Mouse (Mus musculus) hindbrain, embryonic 15.5 days (tissue): Measurements from ENCODE around the gene Magi2. TPM values are rescaled to one million over a fixed set of nuclear protein-coding genes. Genes with fewer than 3 reads are reported as not detected.
"Not testable (repeated sequence)": the region's sequence is repeated elsewhere in the genome, so short reads cannot be mapped to it uniquely, and the experiment has no call there.

ENCODE experiments used
- ATAC-seq: fragments of 200-750 bp; cut with Nextera tagmentation; 2 replicates; pipeline ENCODE4 v1.8.0; 2017; ENCODE audit warnings: low read depth, moderate number of reproducible peaks, moderate TSS enrichment; ENCODE audit not compliant: low FRiP score
- H3K27ac ChIP-seq: fragments of 300-500 bp; sonication (generic); replicated peaks from 2 replicates; pipeline ENCODE4 v1.5.1; 2015; ENCODE audit warnings: mild to moderate bottlenecking, inconsistent platforms
- H3K27me3 ChIP-seq: fragments of 300-500 bp; sonication (generic); 2 replicates; pipeline ENCODE4 v1.6.1; 2015; ENCODE audit warnings: control low read depth, inconsistent platforms
- H3K36me3 ChIP-seq: fragments of 300-500 bp; sonication (generic); 2 replicates; pipeline ENCODE4 v1.6.1; 2015; ENCODE audit warnings: control low read depth, inconsistent platforms
- H3K4me1 ChIP-seq: fragments of 300-500 bp; sonication (generic); replicated peaks from 2 replicates; pipeline ENCODE4 v1.6.1; 2015; ENCODE audit warnings: control low read depth, inconsistent platforms
- H3K4me2 ChIP-seq: fragments of 300-500 bp; sonication (generic); 2 replicates; pipeline ENCODE4 v1.6.1; 2015; ENCODE audit warnings: moderate library complexity, mild to moderate bottlenecking, inconsistent platforms
- H3K4me3 ChIP-seq: fragments of 300-500 bp; sonication (generic); 2 replicates; pipeline ENCODE4 v1.5.1; 2015; ENCODE audit warnings: mild to moderate bottlenecking, inconsistent platforms
- H3K9ac ChIP-seq: fragments of 300-500 bp; sonication (generic); 2 replicates; pipeline ENCODE4 v1.6.1; 2015; ENCODE audit warnings: inconsistent platforms
- H3K9me3 ChIP-seq: fragments of 300-500 bp; sonication (generic); 2 replicates; pipeline ENCODE4 v1.6.1; 2016; ENCODE audit warnings: control low read depth, inconsistent platforms
- WGBS: fragments of 180-500 bp; shearing (Covaris S2); methylation state at CpG from one replicate; pipeline ENCODE4 v1.1.7; 2015; 5-methylcytosine and 5-hydroxymethylcytosine counted together
- polyA plus RNA-seq: library from polyadenylated mRNA; unstranded; fragments of >200 nt; fragmentation: Nextera tagmentation; extraction: Ambion mirVana; gene quantifications from 2 replicates; pipeline ENCODE4 v1.2.1, GENCODE M21; 2015

Magi2 gene
- polyA plus RNA-seq, 1 experiment from 2014 or later: 28.4 TPM

GRCm38 (mm10) chr5:19465383-19465782 is 238.5 kb downstream of the Magi2 start:
- 42% methylated on average over 2 of the region's 2 CpGs for WGBS
- no peak for ATAC-seq
- no peaks in the 10 kb centered on the region for H3K9me3 ChIP-seq

GRCm38 (mm10) chr5:19472851-19473439 is 246.1 kb downstream of the Magi2 start:
- Histone ChIP-seq H3K27me3 (no peaks in the 10 kb centered on the region), H3K4me3 (no peak overlapping the region), H3K27ac (no peak overlapping the region), H3K36me3 (no peaks in the 10 kb centered on the region), H3K9me3 (no peaks in the 10 kb centered on the region), H3K4me2 (no peak overlapping the region), H3K4me1 (no peaks in the 10 kb centered on the region), H3K9ac (no peak overlapping the region)
- ATAC-seq: no peak
- WGBS: 80% methylated on average over 4 of the region's 4 CpGs

More at GRCm38 (mm10) chr5:19465383-19465782, 238.5 kb downstream of the Magi2 start:
- Histone ChIP-seq H3K4me1 (no peaks in the 10 kb centered on the region), H3K36me3 (no peaks in the 10 kb centered on the region), H3K27me3 (no peaks in the 10 kb centered on the region), H3K27ac (no peak overlapping the region), H3K9ac (no peak overlapping the region), H3K4me3 (no peak overlapping the region), H3K4me2 (no peak overlapping the region)

GRCm38 (mm10) chr5:19482981-19483380 is 256.1 kb downstream of the Magi2 start:
- no peak overlapping the region for H3K9ac ChIP-seq
- H3K9me3 ChIP-seq: no peaks in the 10 kb centered on the region
- no peaks in the 10 kb centered on the region for H3K36me3 ChIP-seq
- H3K27ac ChIP-seq: no peak overlapping the region
- ATAC-seq: no peak
- no peak overlapping the region for H3K4me2 ChIP-seq
- no peaks in the 10 kb centered on the region for H3K4me1 ChIP-seq
- H3K4me3 ChIP-seq: no peak overlapping the region
- 80% methylated on average over 3 of the region's 3 CpGs for WGBS
- no peaks in the 10 kb centered on the region for H3K27me3 ChIP-seq

- Histone ChIP-seq H3K27me3 (no peaks in the 10 kb centered on the region), H3K9ac (no peak overlapping the region), H3K4me2 (no peak overlapping the region), H3K4me1 (no peaks in the 10 kb centered on the region), H3K9me3 (no peaks in the 10 kb centered on the region), H3K27ac (no peak overlapping the region), H3K4me3 (no peak overlapping the region), H3K36me3 (no peaks in the 10 kb centered on the region)
- WGBS: 25% methylated on average over 7 of the region's 7 CpGs
- ATAC-seq: no peak
Measured at GRCm38 (mm10) chr5:19487947-19488346, 261.1 kb downstream of the Magi2 start.

- no peak overlapping the region for H3K4me2 ChIP-seq
- H3K4me1 ChIP-seq: no peaks in the 10 kb centered on the region
- ATAC-seq: no peak
- H3K9me3 ChIP-seq: no peaks in the 10 kb centered on the region
- no peak overlapping the region for H3K9ac ChIP-seq
- WGBS: 87% methylated on average over 3 of the region's 3 CpGs
- no peaks in the 10 kb centered on the region for H3K36me3 ChIP-seq
- H3K27ac ChIP-seq: no peak overlapping the region
- H3K4me3 ChIP-seq: no peak overlapping the region
- H3K27me3 ChIP-seq: no peaks in the 10 kb centered on the region
Measured at GRCm38 (mm10) chr5:19501005-19501404, 274.2 kb downstream of the Magi2 start.

- Histone ChIP-seq H3K4me1 (no peaks in the 10 kb centered on the region), H3K9me3 (no peaks in the 10 kb centered on the region), H3K27ac (no peak overlapping the region), H3K9ac (no peak overlapping the region), H3K36me3 (no peaks in the 10 kb centered on the region), H3K4me3 (no peak overlapping the region), H3K4me2 (no peak overlapping the region), H3K27me3 (no peaks in the 10 kb centered on the region)
- no peak for ATAC-seq
Measured at GRCm38 (mm10) chr5:19522168-19522567, 295.3 kb downstream of the Magi2 start.

- ATAC-seq: no peak
- Histone ChIP-seq H3K4me3 (no peak overlapping the region), H3K9ac (no peak overlapping the region), H3K4me2 (no peak overlapping the region), H3K36me3 (no peaks in the 10 kb centered on the region), H3K4me1 (no peaks in the 10 kb centered on the region), H3K9me3 (no peaks in the 10 kb centered on the region), H3K27me3 (no peaks in the 10 kb centered on the region), H3K27ac (no peak overlapping the region)
- 2% methylated on average over 2 of the region's 2 CpGs for WGBS
Measured at GRCm38 (mm10) chr5:19539348-19539747, 312.5 kb downstream of the Magi2 start.

- Histone ChIP-seq H3K27ac (no peak overlapping the region), H3K9me3 (no peaks in the 10 kb centered on the region), H3K27me3 (no peaks in the 10 kb centered on the region), H3K4me2 (no peak overlapping the region), H3K4me3 (no peak overlapping the region), H3K9ac (no peak overlapping the region), H3K36me3 (no peaks in the 10 kb centered on the region), H3K4me1 (no peaks in the 10 kb centered on the region)
- no peak for ATAC-seq
- WGBS: 82% methylated on average over 4 of the region's 4 CpGs
Measured at GRCm38 (mm10) chr5:19546424-19546823, 319.6 kb downstream of the Magi2 start.

GRCm38 (mm10) chr5:19546900-19547299 is 320.1 kb downstream of the Magi2 start:
- 62% methylated on average over 2 of the region's 2 CpGs for WGBS
- H3K27me3 ChIP-seq: no peaks in the 10 kb centered on the region

GRCm38 (mm10) chr5:19553510-19553909 is 326.7 kb downstream of the Magi2 start:
- Histone ChIP-seq H3K4me1 (no peaks in the 10 kb centered on the region), H3K9me3 (no peaks in the 10 kb centered on the region)
- WGBS: 72% methylated on average over 3 of the region's 3 CpGs

More at GRCm38 (mm10) chr5:19546900-19547299, 320.1 kb downstream of the Magi2 start:
- no peak for ATAC-seq
- no peaks in the 10 kb centered on the region for H3K4me1 ChIP-seq
- H3K4me2 ChIP-seq: no peak overlapping the region
- H3K9me3 ChIP-seq: no peaks in the 10 kb centered on the region
- no peaks in the 10 kb centered on the region for H3K36me3 ChIP-seq
- no peak overlapping the region for H3K27ac ChIP-seq
- no peak overlapping the region for H3K4me3 ChIP-seq
- H3K9ac ChIP-seq: no peak overlapping the region

GRCm38 (mm10) chr5:19565636-19566035 is 338.8 kb downstream of the Magi2 start:
- ATAC-seq: no peak
- Histone ChIP-seq H3K27me3 (no peaks in the 10 kb centered on the region), H3K4me1 (no peaks in the 10 kb centered on the region), H3K9ac (no peak overlapping the region), H3K4me3 (no peak overlapping the region), H3K9me3 (no peaks in the 10 kb centered on the region), H3K4me2 (no peak overlapping the region), H3K27ac (no peak overlapping the region), H3K36me3 (no peaks in the 10 kb centered on the region)
- WGBS: 84% methylated on average over 3 of the region's 3 CpGs

More at GRCm38 (mm10) chr5:19553510-19553909, 326.7 kb downstream of the Magi2 start:
- H3K36me3 ChIP-seq: no peaks in the 10 kb centered on the region
- ATAC-seq: no peak
- H3K4me3 ChIP-seq: no peak overlapping the region
- no peak overlapping the region for H3K27ac ChIP-seq
- H3K27me3 ChIP-seq: no peaks in the 10 kb centered on the region
- no peak overlapping the region for H3K9ac ChIP-seq
- H3K4me2 ChIP-seq: no peak overlapping the region

- H3K27ac ChIP-seq, H3K9me3 ChIP-seq, H3K4me2 ChIP-seq, H3K36me3 ChIP-seq, H3K4me1 ChIP-seq, H3K4me3 ChIP-seq, H3K9ac ChIP-seq, ATAC-seq, H3K27me3 ChIP-seq: not testable (repeated sequence)
- 74% methylated on average over 1 of the region's 1 CpGs for WGBS
Measured at GRCm38 (mm10) chr5:19566136-19566535, 339.3 kb downstream of the Magi2 start.

- Histone ChIP-seq H3K4me1 (no peaks in the 10 kb centered on the region), H3K4me2 (no peak overlapping the region), H3K9ac (no peak overlapping the region), H3K9me3 (no peaks in the 10 kb centered on the region), H3K27me3 (no peaks in the 10 kb centered on the region), H3K4me3 (no peak overlapping the region), H3K36me3 (no peaks in the 10 kb centered on the region), H3K27ac (no peak overlapping the region)
- no peak for ATAC-seq
- 64% methylated on average over 5 of the region's 5 CpGs for WGBS
Measured at GRCm38 (mm10) chr5:19607700-19608099, 380.9 kb downstream of the Magi2 start.
